Mouse (Mus musculus) embryonic facial prominence, embryonic 12.5 days (tissue): Measurements from ENCODE around the gene Iqsec1. TPM values are rescaled to one million over a fixed set of nuclear protein-coding genes. Genes with fewer than 3 reads are reported as not detected.
A peak's percentile ranks its signal among the peaks of the same experiment; 100 is the strongest.

ENCODE experiments used
- ATAC-seq: fragments of 200-750 bp; cut with Nextera tagmentation; 2 replicates; pipeline ENCODE4 v1.8.0; 2017; ENCODE audit not compliant: insufficient number of reproducible peaks, insufficient read depth, low FRiP score, low TSS enrichment
- H3K27ac ChIP-seq: fragments of 300-500 bp; sonication (generic); 2 replicates; pipeline ENCODE4 v1.5.1; 2016; ENCODE audit warnings: mild to moderate bottlenecking
- H3K27me3 ChIP-seq: fragments of 300-500 bp; sonication (generic); 2 replicates; pipeline ENCODE4 v1.6.1; 2016; ENCODE audit warnings: mild to moderate bottlenecking, moderate library complexity
- H3K36me3 ChIP-seq: fragments of 300-500 bp; sonication (generic); 2 replicates; pipeline ENCODE4 v1.6.1; 2016; ENCODE audit warnings: mild to moderate bottlenecking
- H3K4me1 ChIP-seq: fragments of 300-500 bp; sonication (generic); 2 replicates; pipeline ENCODE4 v1.6.1; 2016
- H3K4me2 ChIP-seq: fragments of 300-500 bp; sonication (generic); replicated peaks from 2 replicates; pipeline ENCODE4 v1.6.1; 2016; ENCODE audit warnings: mild to moderate bottlenecking, moderate library complexity
- H3K4me3 ChIP-seq: fragments of 300-500 bp; sonication (generic); 2 replicates; pipeline ENCODE4 v1.5.1; 2016; ENCODE audit warnings: mild to moderate bottlenecking
- H3K9ac ChIP-seq: fragments of 300-500 bp; sonication (generic); 2 replicates; pipeline ENCODE4 v1.6.1; 2016; ENCODE audit warnings: mild to moderate bottlenecking, moderate library complexity
- H3K9me3 ChIP-seq: fragments of 300-500 bp; sonication (generic); 2 replicates; pipeline ENCODE4 v1.6.1; 2016; ENCODE audit warnings: mild to moderate bottlenecking, moderate library complexity
- WGBS: fragments of 180-500 bp; shearing (Covaris S2); methylation state at CpG from one replicate; pipeline ENCODE4 v1.1.7; 2016; 5-methylcytosine and 5-hydroxymethylcytosine counted together
- polyA plus RNA-seq: library from polyadenylated mRNA; unstranded; fragments of >200 nt; fragmentation: Nextera tagmentation; extraction: Ambion mirVana; gene quantifications from 2 replicates; pipeline ENCODE4 v1.2.1, GENCODE M21; 2016

Gene Iqsec1
- polyA plus RNA-seq, 1 experiment from 2014 or later, result 11.0 TPM

- Histone ChIP-seq H3K36me3 (no peaks in the 10 kb centered on the region), H3K4me3 (no peak overlapping the region), H3K9me3 (no peaks in the 10 kb centered on the region), H3K9ac (no peak overlapping the region), H3K27ac (no peak overlapping the region), H3K4me1 (no peaks in the 10 kb centered on the region), H3K4me2 (no peak overlapping the region), H3K27me3 (no peaks in the 10 kb centered on the region)
- 75% methylated on average over 5 of the region's 5 CpGs for WGBS
- ATAC-seq, result no peak
Observed at GRCm38 (mm10) chr6:90619936-90620335, 368.5 kb downstream of the Iqsec1 start.

GRCm38 (mm10) chr6:90618821-90619636, 369.5 kb downstream of the Iqsec1 start:
- H3K4me2 ChIP-seq, result no peak overlapping the region
- H3K27me3 ChIP-seq, result no peaks in the 10 kb centered on the region
- no peak overlapping the region for H3K9ac ChIP-seq
- peak; percentile 38; the same call in 1 of the 2 replicates for ATAC-seq
- no peaks in the 10 kb centered on the region for H3K36me3 ChIP-seq
- H3K27ac ChIP-seq, result no peak overlapping the region
- H3K4me1 ChIP-seq, result no peaks in the 10 kb centered on the region
- 79% methylated on average over 19 of the region's 19 CpGs for WGBS
- H3K9me3 ChIP-seq, result no peaks in the 10 kb centered on the region
- H3K4me3 ChIP-seq, result no peak overlapping the region

GRCm38 (mm10) chr6:90618274-90618673, 370.2 kb downstream of the Iqsec1 start:
- Histone ChIP-seq H3K4me2 (no peak overlapping the region), H3K9ac (no peak overlapping the region), H3K36me3 (no peaks in the 10 kb centered on the region), H3K4me3 (no peak overlapping the region), H3K9me3 (no peaks in the 10 kb centered on the region), H3K4me1 (no peaks in the 10 kb centered on the region), H3K27me3 (no peaks in the 10 kb centered on the region), H3K27ac (no peak overlapping the region)
- ATAC-seq, result no peak
- whole genome bisulfite sequencing, result 78% methylated on average over 4 of the region's 4 CpGs

GRCm38 (mm10) chr6:90616481-90616880, 372.0 kb downstream of the Iqsec1 start:
- H3K9me3 ChIP-seq, result no peaks in the 10 kb centered on the region
- ATAC-seq, result no peak
- 82% methylated on average over 6 of the region's 6 CpGs for WGBS
- H3K4me3 ChIP-seq, result no peak overlapping the region
- H3K4me1 ChIP-seq, result no peaks in the 10 kb centered on the region
- H3K9ac ChIP-seq, result no peak overlapping the region
- no peak overlapping the region for H3K27ac ChIP-seq
- H3K27me3 ChIP-seq, result no peaks in the 10 kb centered on the region
- H3K4me2 ChIP-seq, result no peak overlapping the region
- no peaks in the 10 kb centered on the region for H3K36me3 ChIP-seq

GRCm38 (mm10) chr6:90615991-90616390, 372.5 kb downstream of the Iqsec1 start:
- no peak overlapping the region for H3K27ac ChIP-seq

GRCm38 (mm10) chr6:90615362-90615761, 373.1 kb downstream of the Iqsec1 start:
- H3K4me1 ChIP-seq, result no peaks in the 10 kb centered on the region
- no peaks in the 10 kb centered on the region for H3K27me3 ChIP-seq
- H3K9ac ChIP-seq, result no peak overlapping the region
- no peaks in the 10 kb centered on the region for H3K36me3 ChIP-seq
- ATAC-seq, result no peak
- 79% methylated on average over 7 of the region's 7 CpGs for WGBS
- H3K27ac ChIP-seq, result no peak overlapping the region
- no peak overlapping the region for H3K4me3 ChIP-seq
- H3K4me2 ChIP-seq, result no peak overlapping the region
- H3K9me3 ChIP-seq, result no peaks in the 10 kb centered on the region

More at GRCm38 (mm10) chr6:90615991-90616390, 372.5 kb downstream of the Iqsec1 start:
- no peak for ATAC-seq
- Histone ChIP-seq H3K9ac (no peak overlapping the region), H3K36me3 (no peaks in the 10 kb centered on the region), H3K4me1 (no peaks in the 10 kb centered on the region), H3K4me2 (no peak overlapping the region), H3K27me3 (no peaks in the 10 kb centered on the region), H3K4me3 (no peak overlapping the region), H3K9me3 (no peaks in the 10 kb centered on the region)
- WGBS, result 79% methylated on average over 6 of the region's 6 CpGs

GRCm38 (mm10) chr6:90613277-90613676, 375.2 kb downstream of the Iqsec1 start:
- H3K4me3 ChIP-seq, result no peak overlapping the region
- no peak overlapping the region for H3K27ac ChIP-seq
- H3K27me3 ChIP-seq, result no peaks in the 10 kb centered on the region
- no peak overlapping the region for H3K4me2 ChIP-seq
- no peaks in the 10 kb centered on the region for H3K4me1 ChIP-seq
- no peak for ATAC-seq
- no peaks in the 10 kb centered on the region for H3K9me3 ChIP-seq
- no peaks in the 10 kb centered on the region for H3K36me3 ChIP-seq
- no peak overlapping the region for H3K9ac ChIP-seq
- WGBS, result 75% methylated on average over 8 of the region's 8 CpGs

- ATAC-seq, result no peak
- WGBS, result 87% methylated on average over 5 of the region's 5 CpGs
Observed at GRCm38 (mm10) chr6:90610248-90610647, 378.2 kb downstream of the Iqsec1 start.

GRCm38 (mm10) chr6:90608186-90608585, 380.3 kb downstream of the Iqsec1 start:
- Histone ChIP-seq H3K36me3 (no peaks in the 10 kb centered on the region), H3K9me3 (no peaks in the 10 kb centered on the region), H3K4me3 (no peak overlapping the region), H3K27me3 (0 out of 2 replicates have a peak, but pooled peaks cover 4% of the 10 kb centered on the region), H3K4me2 (no peak overlapping the region), H3K9ac (no peak overlapping the region), H3K4me1 (peaks cover 5% of the 10 kb centered on the region; the same call in 1 of the 2 replicates), H3K27ac (no peak overlapping the region)
- 63% methylated on average over 6 of the region's 6 CpGs for WGBS
- no peak for ATAC-seq

More at GRCm38 (mm10) chr6:90610248-90610647, 378.2 kb downstream of the Iqsec1 start:
- H3K27me3 ChIP-seq, result 0 out of 2 replicates have a peak, but pooled peaks cover 4% of the 10 kb centered on the region
- H3K9ac ChIP-seq, result no peak overlapping the region
- no peaks in the 10 kb centered on the region; the same call in 1 of the 2 replicates for H3K4me1 ChIP-seq
- H3K27ac ChIP-seq, result no peak overlapping the region
- H3K9me3 ChIP-seq, result no peaks in the 10 kb centered on the region
- no peak overlapping the region for H3K4me2 ChIP-seq
- no peaks in the 10 kb centered on the region for H3K36me3 ChIP-seq
- no peak overlapping the region for H3K4me3 ChIP-seq

GRCm38 (mm10) chr6:90607196-90607595, 381.3 kb downstream of the Iqsec1 start:
- Histone ChIP-seq H3K4me1 (peaks cover 5% of the 10 kb centered on the region; the same call in 1 of the 2 replicates), H3K9ac (no peak overlapping the region), H3K4me3 (no peak overlapping the region), H3K27me3 (0 out of 2 replicates have a peak, but pooled peaks cover 4% of the 10 kb centered on the region), H3K36me3 (no peaks in the 10 kb centered on the region), H3K27ac (no peak overlapping the region), H3K9me3 (no peaks in the 10 kb centered on the region), H3K4me2 (no peak overlapping the region)
- 19% methylated on average over 5 of the region's 5 CpGs for WGBS
- ATAC-seq, result no peak

DNA sequence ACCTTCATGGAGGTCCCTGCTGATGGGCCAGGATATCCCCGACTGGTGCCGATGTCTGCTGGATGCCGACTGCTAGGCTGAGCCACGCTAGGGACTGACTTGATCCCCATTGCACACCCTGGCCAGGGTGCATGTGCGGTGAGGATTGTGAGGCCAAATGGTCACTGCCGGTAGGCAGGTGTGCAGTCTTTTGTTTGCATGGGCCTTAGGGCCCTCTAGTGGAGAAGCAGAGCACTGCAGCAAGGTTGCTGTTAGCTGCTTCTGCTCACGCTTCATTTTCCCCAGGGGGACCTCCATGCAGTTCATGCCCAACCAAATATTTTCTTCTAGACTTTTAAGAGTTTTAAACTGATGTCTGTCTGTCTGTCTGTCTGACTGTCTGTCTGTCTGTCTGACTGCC, 381.9 kb downstream of the Iqsec1 start:
- no peak overlapping the region for H3K4me2 ChIP-seq
- H3K27ac ChIP-seq, result no peak overlapping the region
- WGBS, result 23% methylated on average over 7 of the region's 7 CpGs
- H3K9ac ChIP-seq, result no peak overlapping the region
- no peak for ATAC-seq
- no peaks in the 10 kb centered on the region for H3K36me3 ChIP-seq
- peaks cover 5% of the 10 kb centered on the region; the same call in 1 of the 2 replicates for H3K4me1 ChIP-seq
- H3K27me3 ChIP-seq, result 0 out of 2 replicates have a peak, but pooled peaks cover 4% of the 10 kb centered on the region
- H3K9me3 ChIP-seq, result no peaks in the 10 kb centered on the region
- no peak overlapping the region for H3K4me3 ChIP-seq
